Mouse (Mus musculus): Measurements from ENCODE around the gene Sprr3. TPM values are rescaled to one million over a fixed set of nuclear protein-coding genes. Genes with fewer than 3 reads are reported as not detected.
A peak's percentile ranks its signal among the peaks of the same experiment; 100 is the strongest.
"Not testable (repeated sequence)": the region's sequence is repeated elsewhere in the genome, so short reads cannot be mapped to it uniquely, and the experiment has no call there.

Gene Sprr3
- total and polyA plus RNA-seq, 3 experiments = not detected

- TF ChIP-seq NRF1 (IDR thresholded peaks at IDR 0.05; ENCODE audit: insufficient read depth, low read depth, low read length, poor library complexity, severe bottlenecking) (no peak), MEF2A (IDR thresholded peaks at IDR 0.05; ENCODE audit: extremely low read depth, insufficient replicate concordance, low read depth, low read length, poor library complexity, severe bottlenecking) (no peak), ETS1 (IDR thresholded peaks at IDR 0.05; ENCODE audit: low read depth, low read length) (no peak), CTCF (IDR thresholded peaks at IDR 0.05 in 2 of 3, conservative IDR thresholded peaks at IDR 0.05 in 1 of 3; ENCODE audit: control insufficient read depth in 1 of 3, insufficient read depth in 1 of 3, low read depth in 2 of 3, low read length in 3 of 3, poor library complexity in 1 of 3, severe bottlenecking in 1 of 3) (no peak), SIN3A (IDR thresholded peaks at IDR 0.05; ENCODE audit: low read length) (no peak), USF1 (IDR thresholded peaks at IDR 0.05; ENCODE audit: low read depth, low read length) (no peak), HCFC1 (IDR thresholded peaks at IDR 0.05; ENCODE audit: low read depth, low read length) (no peak), POLR2A (IDR thresholded peaks at IDR 0.05; ENCODE audit: control insufficient read depth in 1 of 2, insufficient read depth in 1 of 2, low read depth in 1 of 2, low read length in 2 of 2, poor library complexity in 1 of 2) (no peak), ZC3H11A (IDR thresholded peaks at IDR 0.05; ENCODE audit: low read depth, low read length) (no peak), MYB (IDR thresholded peaks at IDR 0.05; ENCODE audit: low read depth, low read length) (no peak), GABPA (IDR thresholded peaks at IDR 0.05; ENCODE audit: low read depth, low read length) (no peak), ZMIZ1 (IDR thresholded peaks at IDR 0.05; ENCODE audit: low read depth, low read length) (no peak), GATA1 (IDR thresholded peaks at IDR 0.05; ENCODE audit: low read depth, low read length) (no peak), JUND (IDR thresholded peaks at IDR 0.05; ENCODE audit: low read depth, low read length) (no peak), POLR2AphosphoS2 (IDR thresholded peaks at IDR 0.05; ENCODE audit: low read length) (no peak), BHLHE40 (IDR thresholded peaks at IDR 0.05; ENCODE audit: borderline replicate concordance, low read depth, low read length) (no peak), CHD2 (IDR thresholded peaks at IDR 0.05; ENCODE audit: low read length) (no peak), NELFE (IDR thresholded peaks at IDR 0.05; ENCODE audit: low read depth, low read length) (no peak)
- Histone ChIP-seq H3K36me3 (ENCODE audit: control insufficient read depth in 1 of 2, insufficient read depth in 2 of 2, low read length in 2 of 2) (no peaks in the 10 kb centered on the region), H3K9me3 (replicated peaks; ENCODE audit: insufficient read depth, low read length) (no peaks in the 10 kb centered on the region), H3K4me3 (ENCODE audit: control insufficient read depth in 1 of 2, insufficient read depth in 1 of 2, low read depth in 2 of 2, low read length in 2 of 2) (no peak within 1 kb of the TSS), H3K4me1 (ENCODE audit: control insufficient read depth in 1 of 2, insufficient read depth in 2 of 2, low read length in 2 of 2) (no peaks in the 10 kb centered on the region), H3K27ac (ENCODE audit: control insufficient read depth, low read depth, low read length) (no peak within 1 kb of the TSS), H3K79me2 (ENCODE audit: control insufficient read depth, insufficient read depth, low read length, poor library complexity) (no peaks in the 10 kb centered on the region), H3K9ac (ENCODE audit: control insufficient read depth, low read depth, low read length, poor library complexity, severe bottlenecking) (no peak within 1 kb of the TSS), H3K27me3 (ENCODE audit: control insufficient read depth in 1 of 2, insufficient read depth in 2 of 2, low read length in 2 of 2) (no peaks in the 10 kb centered on the region)
- no peak for DNase-seq (ENCODE audit: low read depth, low spot score)
Measured at GRCm38 (mm10) chr3:92485863-92486262, 27.3 kb upstream of the Sprr3 start, which contains the start of gene Sprr1a. Sprr1a (minus strand) TSS chr3:92485895.

- not testable (repeated sequence) for H3K9ac ChIP-seq (ENCODE audit: control insufficient read depth, low read depth, low read length, poor library complexity, severe bottlenecking); H3K79me2 ChIP-seq (ENCODE audit: control insufficient read depth, insufficient read depth, low read length, poor library complexity); H3K36me3 ChIP-seq (ENCODE audit: control insufficient read depth in 1 of 2, insufficient read depth in 2 of 2, low read length in 2 of 2); H3K27me3 ChIP-seq (ENCODE audit: control insufficient read depth in 1 of 2, insufficient read depth in 2 of 2, low read length in 2 of 2); H3K4me3 ChIP-seq (ENCODE audit: control insufficient read depth in 1 of 2, insufficient read depth in 1 of 2, low read depth in 2 of 2, low read length in 2 of 2); H3K9me3 ChIP-seq (replicated peaks; ENCODE audit: insufficient read depth, low read length); H3K27ac ChIP-seq (ENCODE audit: control insufficient read depth, low read depth, low read length); H3K4me1 ChIP-seq (ENCODE audit: control insufficient read depth in 1 of 2, insufficient read depth in 2 of 2, low read length in 2 of 2)
- peak; percentile 6 for DNase-seq (ENCODE audit: low read depth, low spot score)
Measured at GRCm38 (mm10) chr3:92481249-92481648, 22.7 kb upstream of the Sprr3 start.

Data from MEL (cell line).